Mouse (Mus musculus): ENCODE results near the gene Arl4d. TPM values are rescaled to one million over a fixed set of nuclear protein-coding genes. Genes with fewer than 3 reads are reported as not detected.
"Not testable (repeated sequence)": the region's sequence is repeated elsewhere in the genome, so short reads cannot be mapped to it uniquely, and the experiment has no call there.

Arl4d gene
- total and polyA plus RNA-seq, 2 experiments from 2014 or later, result 6.2 to 6.5 TPM

- no peak for DNase-seq (ENCODE audit: low spot score)
- no peak for TF ChIP-seq CTCF (IDR thresholded peaks at IDR 0.05; ENCODE audit: low read depth)
- no peaks in the 10 kb centered on the region for H3K27me3 ChIP-seq (ENCODE audit: insufficient read depth, low read length)
- H3K9ac ChIP-seq (replicated peaks; ENCODE audit: low read length), result peak overlapping the region; percentile 67
- no peaks in the 10 kb centered on the region for H3K36me3 ChIP-seq (ENCODE audit: insufficient read depth, low read length)
- peaks cover 6% of the 10 kb centered on the region; the same call in 1 of the 2 replicates for H3K4me1 ChIP-seq (ENCODE audit: insufficient read depth, low read length)
- WGBS, result 10% methylated on average over 3 of the region's 3 CpGs
- H3K9me3 ChIP-seq (ENCODE audit: low read length), result no peaks in the 10 kb centered on the region
- peak overlapping the region; percentile 25; the same call in 1 of the 2 replicates for H3K4me3 ChIP-seq (ENCODE audit: low read length)
- H3K27ac ChIP-seq, result peak overlapping the region; percentile 97
- peak overlapping the region; percentile 39 for H3K4me2 ChIP-seq (ENCODE audit: low read depth, low read length)
- ATAC-seq, result peak; percentile 50
These were observed 7.8 kb upstream of the Arl4d start for GRCm38 (mm10) chr11:101657528-101657885.

GRCm38 (mm10) chr11:101657886-101658750 is 7.2 kb upstream of the Arl4d start:
- ATAC-seq, result peak; percentile 94
- under 1% methylated on average over 37 of the region's 40 CpGs for WGBS
- not testable (repeated sequence) for H3K9me3 ChIP-seq (ENCODE audit: low read length); H3K4me1 ChIP-seq (ENCODE audit: insufficient read depth, low read length); H3K27me3 ChIP-seq (ENCODE audit: insufficient read depth, low read length); H3K36me3 ChIP-seq (ENCODE audit: insufficient read depth, low read length)
- peak overlapping the region; percentile 39 for H3K4me2 ChIP-seq (ENCODE audit: low read depth, low read length)
- H3K4me3 ChIP-seq (ENCODE audit: low read length), result peak overlapping the region; percentile 25; the same call in 1 of the 2 replicates
- H3K27ac ChIP-seq, result peak overlapping the region; percentile 97
- peak overlapping the region; percentile 67 for H3K9ac ChIP-seq (replicated peaks; ENCODE audit: low read length)
- DNase-seq (ENCODE audit: low spot score), result peak; percentile 91

- ATAC-seq, result peak; percentile 11; the same call in 1 of the 2 replicates
These were observed 6.4 kb upstream of the Arl4d start for GRCm38 (mm10) chr11:101658751-101659558.

GRCm38 (mm10) chr11:101661191-101661590 is 4.2 kb upstream of the Arl4d start:
- no peak for TF ChIP-seq CTCF (IDR thresholded peaks at IDR 0.05; ENCODE audit: low read depth)
- no peaks in the 10 kb centered on the region for H3K36me3 ChIP-seq (ENCODE audit: insufficient read depth, low read length)
- H3K9me3 ChIP-seq (ENCODE audit: low read length), result no peaks in the 10 kb centered on the region
- no peak for ATAC-seq
- H3K4me2 ChIP-seq (ENCODE audit: low read depth, low read length), result no peak overlapping the region
- no peak overlapping the region for H3K4me3 ChIP-seq (ENCODE audit: low read length)
- H3K27ac ChIP-seq, result no peak overlapping the region
- DNase-seq (ENCODE audit: low spot score), result no peak
- 79% methylated on average over 7 of the region's 7 CpGs for WGBS
- H3K9ac ChIP-seq (replicated peaks; ENCODE audit: low read length), result no peak overlapping the region
- H3K4me1 ChIP-seq (ENCODE audit: insufficient read depth, low read length), result peaks cover 6% of the 10 kb centered on the region; the same call in 1 of the 2 replicates
- H3K27me3 ChIP-seq (ENCODE audit: insufficient read depth, low read length), result no peaks in the 10 kb centered on the region

More at GRCm38 (mm10) chr11:101658751-101659558, 6.4 kb upstream of the Arl4d start:
- no peaks in the 10 kb centered on the region for H3K9me3 ChIP-seq (ENCODE audit: low read length)
- H3K27me3 ChIP-seq (ENCODE audit: insufficient read depth, low read length), result no peaks in the 10 kb centered on the region
- DNase-seq (ENCODE audit: low spot score), result peak; percentile 88
- H3K4me2 ChIP-seq (ENCODE audit: low read depth, low read length), result no peak overlapping the region
- no peak overlapping the region for H3K9ac ChIP-seq (replicated peaks; ENCODE audit: low read length)
- peaks cover 6% of the 10 kb centered on the region; the same call in 1 of the 2 replicates for H3K4me1 ChIP-seq (ENCODE audit: insufficient read depth, low read length)
- 37% methylated on average over 10 of the region's 10 CpGs for WGBS
- H3K27ac ChIP-seq, result peak overlapping the region; percentile 42; the same call in 1 of the 2 replicates
- peak; percentile 84 for TF ChIP-seq CTCF (IDR thresholded peaks at IDR 0.05; ENCODE audit: low read depth)
- no peak overlapping the region for H3K4me3 ChIP-seq (ENCODE audit: low read length)
- no peaks in the 10 kb centered on the region for H3K36me3 ChIP-seq (ENCODE audit: insufficient read depth, low read length)

- Histone ChIP-seq H3K9me3 (ENCODE audit: low read length) (no peaks in the 10 kb centered on the region), H3K4me1 (ENCODE audit: insufficient read depth, low read length) (peaks cover 6% of the 10 kb centered on the region; the same call in 1 of the 2 replicates), H3K27me3 (ENCODE audit: insufficient read depth, low read length) (no peaks in the 10 kb centered on the region), H3K27ac (no peak overlapping the region), H3K36me3 (ENCODE audit: insufficient read depth, low read length) (no peaks in the 10 kb centered on the region), H3K9ac (replicated peaks; ENCODE audit: low read length) (no peak overlapping the region), H3K4me3 (ENCODE audit: low read length) (no peak overlapping the region), H3K4me2 (ENCODE audit: low read depth, low read length) (no peak overlapping the region)
- DNase-seq (ENCODE audit: low spot score) (no peak), ATAC-seq (no peak)
- 74% methylated on average over 5 of the region's 5 CpGs for WGBS
- TF ChIP-seq CTCF (IDR thresholded peaks at IDR 0.05; ENCODE audit: low read depth), result no peak
These were observed 3.6 kb upstream of the Arl4d start for GRCm38 (mm10) chr11:101661786-101662185.

GRCm38 (mm10) chr11:101663229-101664027 is 1.9 kb upstream of the Arl4d start:
- H3K9me3 ChIP-seq (ENCODE audit: low read length), result no peaks in the 10 kb centered on the region
- TF ChIP-seq CTCF (IDR thresholded peaks at IDR 0.05; ENCODE audit: low read depth), result no peak
- 78% methylated on average over 11 of the region's 11 CpGs for WGBS
- H3K27me3 ChIP-seq (ENCODE audit: insufficient read depth, low read length), result no peaks in the 10 kb centered on the region
- H3K27ac ChIP-seq, result no peak overlapping the region
- no peaks in the 10 kb centered on the region for H3K36me3 ChIP-seq (ENCODE audit: insufficient read depth, low read length)
- no peak overlapping the region for H3K4me2 ChIP-seq (ENCODE audit: low read depth, low read length)
- H3K4me3 ChIP-seq (ENCODE audit: low read length), result no peak overlapping the region
- no peak for DNase-seq (ENCODE audit: low spot score)
- peaks cover 5% of the 10 kb centered on the region for H3K4me1 ChIP-seq (ENCODE audit: insufficient read depth, low read length)
- no peak for ATAC-seq
- no peak overlapping the region for H3K9ac ChIP-seq (replicated peaks; ENCODE audit: low read length)
